In the genomic region with DNA sequence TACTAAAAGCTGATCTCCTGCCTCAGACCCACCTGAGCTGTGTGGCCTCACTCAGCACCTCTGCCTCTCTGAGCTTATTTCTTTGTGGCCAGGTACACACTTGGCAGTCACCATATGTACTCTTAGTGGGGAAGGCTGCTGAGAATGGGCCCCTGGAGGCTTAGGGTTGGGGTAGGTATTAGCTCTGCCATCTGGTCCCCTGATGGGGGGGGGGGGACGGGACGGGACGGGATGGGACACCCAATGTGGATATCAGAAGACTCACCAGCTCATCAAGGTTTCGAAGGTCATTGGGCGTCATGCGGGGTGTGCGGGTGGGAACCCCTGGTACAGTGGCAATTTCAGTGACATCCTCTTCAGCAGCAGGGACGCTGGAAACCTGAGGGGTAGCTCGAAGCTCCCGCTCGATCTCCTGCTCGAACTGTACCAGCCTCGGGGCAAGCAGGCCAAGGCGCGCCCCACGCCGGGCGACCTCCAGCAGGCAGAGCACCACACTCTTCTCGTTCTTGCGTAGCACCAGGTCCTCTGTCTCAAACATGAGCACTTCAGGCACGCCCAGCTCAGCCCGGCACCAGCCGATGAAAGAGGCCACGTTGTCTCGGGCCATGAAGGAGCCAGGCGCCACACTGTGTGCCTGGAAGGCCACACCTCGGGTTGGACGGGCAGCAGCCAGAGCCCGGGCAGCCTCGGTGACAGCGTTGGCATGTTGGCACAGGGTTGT, we compare ENCODE assay signal across 8 mouse cellular contexts. TPM values are rescaled to one million over a fixed set of nuclear protein-coding genes. Genes with fewer than 3 reads are reported as not detected.
A peak's percentile ranks its signal among the peaks of the same experiment; 100 is the strongest.
DNase-seq lines count a peak whose midpoint lies in the region; ATAC-seq and TF ChIP-seq lines count a peak whose summit lies in the region.

No protein-coding gene starts in this region.

- TF ChIP-seq POLR2A in bone marrow macrophage, adult 2 months (IDR thresholded peaks at IDR 0.05; ENCODE audit: borderline replicate concordance, low read depth, low read length) = no peak

- H3K4me3 ChIP-seq in kidney, embryonic 16.5 days (ENCODE audit: low read length) = peak overlapping the region; percentile 72
- H3K4me3 ChIP-seq in bone marrow macrophage, adult 2 months (ENCODE audit: insufficient read depth, low read length) = peak overlapping the region; percentile 66; the same call in 1 of the 2 replicates
- H3K4me3 ChIP-seq in forebrain, embryonic 14.5 days (ENCODE audit: low read depth, low read length) = peak overlapping the region; percentile 73
- H3K4me3 ChIP-seq in limb, embryonic 11.5 days (ENCODE audit: low read depth, low read length) = peak overlapping the region; percentile 67
- peak overlapping the region; percentile 65 for H3K4me3 ChIP-seq in neural tube, embryonic 13.5 days

- peaks cover 52% of the 10 kb centered on the region for H3K4me1 ChIP-seq in kidney, embryonic 16.5 days (ENCODE audit: insufficient read depth, low read length)
- peaks cover 19% of the 10 kb centered on the region for H3K4me1 ChIP-seq in bone marrow macrophage, adult 2 months (ENCODE audit: control insufficient read depth, insufficient read depth, low read length)
- peaks cover 23% of the 10 kb centered on the region for H3K4me1 ChIP-seq in forebrain, embryonic 14.5 days (ENCODE audit: control insufficient read depth, insufficient read depth, low read length)
- peaks cover 39% of the 10 kb centered on the region for H3K4me1 ChIP-seq in limb, embryonic 11.5 days (ENCODE audit: control insufficient read depth, insufficient read depth, low read length)
- H3K4me1 ChIP-seq in neural tube, embryonic 13.5 days (replicated peaks) = peaks cover 53% of the 10 kb centered on the region

- H3K27ac ChIP-seq in kidney, embryonic 16.5 days (ENCODE audit: low read length) = no peak overlapping the region
- no peak overlapping the region for H3K27ac ChIP-seq in bone marrow macrophage, adult 2 months (ENCODE audit: insufficient read depth, low read depth, low read length)
- no peak overlapping the region for H3K27ac ChIP-seq in forebrain, embryonic 14.5 days (ENCODE audit: low read depth, low read length)
- no peak overlapping the region for H3K27ac ChIP-seq in limb, embryonic 11.5 days (replicated peaks; ENCODE audit: low read depth, low read length)
- no peak overlapping the region for H3K27ac ChIP-seq in neural tube, embryonic 13.5 days (replicated peaks)

- ATAC-seq in kidney, embryonic 16.5 days (ENCODE audit: low FRiP score, low TSS enrichment) = no peak
- no peak for ATAC-seq in forebrain, embryonic 14.5 days
- ATAC-seq in limb, embryonic 11.5 days (ENCODE audit: insufficient number of reproducible peaks, low FRiP score, low TSS enrichment, low read depth) = no peak
- no peak for ATAC-seq in neural tube, embryonic 13.5 days (ENCODE audit: low read depth)
- no peak for ATAC-seq in megakaryocyte-erythroid progenitor cell, adult 5-6 weeks (replicated peaks; ENCODE audit: low FRiP score, low TSS enrichment, poor library complexity, severe bottlenecking)

- H3K9me3 ChIP-seq in kidney, embryonic 16.5 days (ENCODE audit: low read length) = no peaks in the 10 kb centered on the region
- no peaks in the 10 kb centered on the region for H3K9me3 ChIP-seq in forebrain, embryonic 14.5 days (replicated peaks; ENCODE audit: control insufficient read depth, low read length)
- no peaks in the 10 kb centered on the region for H3K9me3 ChIP-seq in limb, embryonic 11.5 days (ENCODE audit: control insufficient read depth, low read length)
- H3K9me3 ChIP-seq in neural tube, embryonic 13.5 days = no peaks in the 10 kb centered on the region

- no peak for DNase-seq in kidney, adult 9 months
- DNase-seq in forebrain, embryonic 14.5 days (ENCODE audit: low spot score) = no peak
- peak; percentile 47 for DNase-seq in limb, embryonic 11.5 days (ENCODE audit: low spot score)
- no peak for DNase-seq in frontal cortex, adult 2 months (ENCODE audit: extremely low spot score in 1 of 2, low spot score in 1 of 2)

- peaks cover 9% of the 10 kb centered on the region for H3K36me3 ChIP-seq in kidney, embryonic 16.5 days (ENCODE audit: insufficient read depth, low read length)
- peaks cover 17% of the 10 kb centered on the region for H3K36me3 ChIP-seq in forebrain, embryonic 14.5 days (ENCODE audit: control insufficient read depth, insufficient read depth, low read length)
- peaks cover 3% of the 10 kb centered on the region; the same call in 1 of the 2 replicates for H3K36me3 ChIP-seq in limb, embryonic 11.5 days (ENCODE audit: control insufficient read depth, insufficient read depth, low read length)
- H3K36me3 ChIP-seq in neural tube, embryonic 13.5 days = peaks cover 16% of the 10 kb centered on the region

- 63% methylated on average over 31 of the region's 31 CpGs for whole genome bisulfite sequencing in kidney, embryonic 16.5 days
- 62% methylated on average over 31 of the region's 31 CpGs for WGBS in forebrain, embryonic 14.5 days
- WGBS in limb, embryonic 11.5 days = 46% methylated on average over 31 of the region's 31 CpGs
- WGBS in neural tube, embryonic 13.5 days = 49% methylated on average over 31 of the region's 31 CpGs

- no peak for TF ChIP-seq CTCF in bone marrow macrophage, adult 2 months (IDR thresholded peaks at IDR 0.05; ENCODE audit: low read depth, low read length)

- peak overlapping the region; percentile 73 for H3K4me2 ChIP-seq in kidney, embryonic 16.5 days (replicated peaks; ENCODE audit: low read depth, low read length)
- peak overlapping the region; percentile 84 for H3K4me2 ChIP-seq in forebrain, embryonic 14.5 days (ENCODE audit: low read length)
- peak overlapping the region; percentile 92; the same call in 1 of the 2 replicates for H3K4me2 ChIP-seq in limb, embryonic 11.5 days (ENCODE audit: low read depth, severe bottlenecking)
- H3K4me2 ChIP-seq in neural tube, embryonic 13.5 days = peak overlapping the region; percentile 89

- peaks cover 34% of the 10 kb centered on the region for H3K27me3 ChIP-seq in kidney, embryonic 16.5 days (ENCODE audit: insufficient read depth, low read length)
- peaks cover 47% of the 10 kb centered on the region for H3K27me3 ChIP-seq in forebrain, embryonic 14.5 days (replicated peaks; ENCODE audit: control insufficient read depth, insufficient read depth, low read length)
- H3K27me3 ChIP-seq in limb, embryonic 11.5 days (ENCODE audit: control insufficient read depth, insufficient read depth, low read length) = peaks cover 61% of the 10 kb centered on the region
- peaks cover 60% of the 10 kb centered on the region for H3K27me3 ChIP-seq in neural tube, embryonic 13.5 days

- peak overlapping the region; percentile 79 for H3K9ac ChIP-seq in kidney, embryonic 16.5 days (replicated peaks; ENCODE audit: low read length)
- H3K9ac ChIP-seq in forebrain, embryonic 14.5 days (ENCODE audit: low read length) = peak overlapping the region; percentile 75; the same call in 1 of the 2 replicates
- H3K9ac ChIP-seq in limb, embryonic 11.5 days (ENCODE audit: low read length) = no peak overlapping the region
- peak overlapping the region; percentile 74 for H3K9ac ChIP-seq in neural tube, embryonic 13.5 days

RNA-seq across cellular contexts. Expression of gene Gas2l1, which starts 1.4 kb away (rescaled TPM):
- polyA plus RNA-seq in kidney, embryonic 16.5 days (2015; fragmentation: Nextera tagmentation; extraction: Ambion mirVana) = 28.4 and 28.7 TPM in 2 replicates
- polyA plus RNA-seq in bone marrow macrophage, adult 2 months (2012; ENCODE audit: insufficient read depth, insufficient read length, missing spikeins) = 42.0 and 44.9 TPM in 2 replicates
- 14.4 and 20.4 TPM in 2 replicates for polyA plus RNA-seq in forebrain, embryonic 14.5 days (2014; fragmentation: Nextera tagmentation; extraction: Ambion mirVana)
- polyA plus RNA-seq in limb, embryonic 11.5 days (2014; fragmentation: Nextera tagmentation; extraction: Ambion mirVana) = 30.3 and 34.2 TPM in 2 replicates
- polyA plus RNA-seq in neural tube, embryonic 13.5 days (2015; fragmentation: Nextera tagmentation; extraction: Ambion mirVana) = 25.2 and 26.3 TPM in 2 replicates
- 89.1 and 98.7 TPM in 2 replicates for polyA plus RNA-seq in frontal cortex, adult 2 months (2012; rRNA removed)
- total RNA-seq in megakaryocyte-erythroid progenitor cell, adult 5-6 weeks (2014; fragmentation: Nextera tagmentation) = 0.87 and 4.4 TPM in 2 replicates
- total RNA-seq in megakaryocyte-erythroid progenitor cell, adult 5-6 weeks (2017) = 1.3 TPM in 1 of 2 replicates, not detected in the other

RNA-seq across cellular contexts. Expression of gene Rasl10a, which starts 5.8 kb away (rescaled TPM):
- 2.9 and 3.0 TPM in 2 replicates for polyA plus RNA-seq in kidney, embryonic 16.5 days (2015; fragmentation: Nextera tagmentation; extraction: Ambion mirVana)
- not detected in 2 replicates for polyA plus RNA-seq in bone marrow macrophage, adult 2 months (2012; ENCODE audit: insufficient read depth, insufficient read length, missing spikeins)
- polyA plus RNA-seq in forebrain, embryonic 14.5 days (2014; fragmentation: Nextera tagmentation; extraction: Ambion mirVana) = 0.25 and 0.53 TPM in 2 replicates
- polyA plus RNA-seq in limb, embryonic 11.5 days (2014; fragmentation: Nextera tagmentation; extraction: Ambion mirVana) = 0.84 and 0.91 TPM in 2 replicates
- 0.64 and 0.99 TPM in 2 replicates for polyA plus RNA-seq in neural tube, embryonic 13.5 days (2015; fragmentation: Nextera tagmentation; extraction: Ambion mirVana)
- 78.9 and 79.5 TPM in 2 replicates for polyA plus RNA-seq in frontal cortex, adult 2 months (2012; rRNA removed)
- not detected in 2 replicates for total RNA-seq in megakaryocyte-erythroid progenitor cell, adult 5-6 weeks (2014; fragmentation: Nextera tagmentation)
- total RNA-seq in megakaryocyte-erythroid progenitor cell, adult 5-6 weeks (2017) = not detected in 2 replicates

RNA-seq across cellular contexts. Expression of gene Rhbdd3, which starts 35.0 kb away (rescaled TPM):
- 35.1 and 39.0 TPM in 2 replicates for polyA plus RNA-seq in kidney, embryonic 16.5 days (2015; fragmentation: Nextera tagmentation; extraction: Ambion mirVana)
- 15.0 and 20.6 TPM in 2 replicates for polyA plus RNA-seq in bone marrow macrophage, adult 2 months (2012; ENCODE audit: insufficient read depth, insufficient read length, missing spikeins)
- polyA plus RNA-seq in forebrain, embryonic 14.5 days (2014; fragmentation: Nextera tagmentation; extraction: Ambion mirVana) = 28.9 and 31.8 TPM in 2 replicates
- polyA plus RNA-seq in limb, embryonic 11.5 days (2014; fragmentation: Nextera tagmentation; extraction: Ambion mirVana) = 19.3 and 20.5 TPM in 2 replicates
- 26.2 and 32.7 TPM in 2 replicates for polyA plus RNA-seq in neural tube, embryonic 13.5 days (2015; fragmentation: Nextera tagmentation; extraction: Ambion mirVana)
- 29.3 and 31.6 TPM in 2 replicates for polyA plus RNA-seq in frontal cortex, adult 2 months (2012; rRNA removed)
- total RNA-seq in megakaryocyte-erythroid progenitor cell, adult 5-6 weeks (2014; fragmentation: Nextera tagmentation) = 12.7 and 33.4 TPM in 2 replicates
- total RNA-seq in megakaryocyte-erythroid progenitor cell, adult 5-6 weeks (2017) = 22.3 and 25.9 TPM in 2 replicates

RNA-seq across cellular contexts. Expression of gene Ewsr1, which starts 35.3 kb away (rescaled TPM):
- polyA plus RNA-seq in kidney, embryonic 16.5 days (2015; fragmentation: Nextera tagmentation; extraction: Ambion mirVana) = 859 and 884 TPM in 2 replicates
- 433 and 488 TPM in 2 replicates for polyA plus RNA-seq in bone marrow macrophage, adult 2 months (2012; ENCODE audit: insufficient read depth, insufficient read length, missing spikeins)
- polyA plus RNA-seq in forebrain, embryonic 14.5 days (2014; fragmentation: Nextera tagmentation; extraction: Ambion mirVana) = 433 and 469 TPM in 2 replicates
- polyA plus RNA-seq in limb, embryonic 11.5 days (2014; fragmentation: Nextera tagmentation; extraction: Ambion mirVana) = 497 and 511 TPM in 2 replicates
- 624 and 700 TPM in 2 replicates for polyA plus RNA-seq in neural tube, embryonic 13.5 days (2015; fragmentation: Nextera tagmentation; extraction: Ambion mirVana)
- polyA plus RNA-seq in frontal cortex, adult 2 months (2012; rRNA removed) = 513 and 799 TPM in 2 replicates
- 450 and 540 TPM in 2 replicates for total RNA-seq in megakaryocyte-erythroid progenitor cell, adult 5-6 weeks (2014; fragmentation: Nextera tagmentation)
- 724 and 794 TPM in 2 replicates for total RNA-seq in megakaryocyte-erythroid progenitor cell, adult 5-6 weeks (2017)

Comparison
In these comparisons a context has a peak if more than half of its experiments do, and no peak if none do; other contexts are left out.
1. RNA of gene Rasl10a, which starts 5.8 kb away (polyA plus RNA-seq): 78.9 to 79.5 TPM in frontal cortex, adult 2 months; 2.9 to 3.0 TPM in kidney, embryonic 16.5 days, 0.84 to 0.91 TPM in limb, embryonic 11.5 days, 0.64 to 0.99 TPM in neural tube, embryonic 13.5 days, 0.25 to 0.53 TPM in forebrain, embryonic 14.5 days and not detected in bone marrow macrophage, adult 2 months; every median in the first group is over 10 times any median in the second.
2. Peak in every context shown above with its lines, with median percentiles within 50 percentile points of each other: H3K4me2 ChIP-seq and H3K4me3 ChIP-seq.